Comparison of ENCODE assay signal across 7 mouse cellular contexts in genomic region chr2:170131981-170132460, GRCm38 (mm10). TPM values are rescaled to one million over a fixed set of nuclear protein-coding genes. Genes with fewer than 3 reads are reported as not detected.
A peak's percentile ranks its signal among the peaks of the same experiment; 100 is the strongest.
DNase-seq lines count a peak whose midpoint lies in the region; ATAC-seq and TF ChIP-seq lines count a peak whose summit lies in the region.

No protein-coding gene starts in this region.

- H3K4me1 ChIP-seq in embryonic fibroblast, embryonic 13.5 days (ENCODE audit: control insufficient read depth, insufficient read depth, low read length), result peaks cover 16% of the 10 kb centered on the region
- H3K4me1 ChIP-seq in limb, embryonic 12.5 days (replicated peaks), result peaks cover 36% of the 10 kb centered on the region
- H3K4me1 ChIP-seq in stomach, embryonic 15.5 days, result peaks cover 39% of the 10 kb centered on the region

- no peak for TF ChIP-seq POLR2A in embryonic fibroblast, embryonic 13.5 days (IDR thresholded peaks at IDR 0.05; ENCODE audit: low read depth, low read length)

- WGBS in limb, embryonic 12.5 days, result 2% methylated on average over 10 of the region's 10 CpGs
- WGBS in stomach, embryonic 15.5 days, result 11% methylated on average over 10 of the region's 10 CpGs

- H3K27ac ChIP-seq in embryonic fibroblast, embryonic 13.5 days (ENCODE audit: insufficient read depth, low read length), result peak overlapping the region; percentile 51
- no peak overlapping the region for H3K27ac ChIP-seq in limb, embryonic 12.5 days
- peak overlapping the region; percentile 95; the same call in 1 of the 2 replicates for H3K27ac ChIP-seq in stomach, embryonic 15.5 days

- DNase-seq in thymus, postnatal 0 days (ENCODE audit: low spot score), result peak; percentile 42
- no peak for DNase-seq in thymus, postnatal 25 days
- DNase-seq in left cerebral cortex, adult 9 months (ENCODE audit: low spot score in 2 of 2), result no peak
- no peak for DNase-seq in thymus, adult 18-20 months

- H3K9ac ChIP-seq in limb, embryonic 12.5 days (replicated peaks), result no peak overlapping the region
- no peak overlapping the region; the same call in 1 of the 2 replicates for H3K9ac ChIP-seq in stomach, embryonic 15.5 days

- H3K27me3 ChIP-seq in limb, embryonic 12.5 days, result no peaks in the 10 kb centered on the region
- no peaks in the 10 kb centered on the region for H3K27me3 ChIP-seq in stomach, embryonic 15.5 days (replicated peaks)

- H3K36me3 ChIP-seq in limb, embryonic 12.5 days, result no peaks in the 10 kb centered on the region
- H3K36me3 ChIP-seq in stomach, embryonic 15.5 days, result no peaks in the 10 kb centered on the region

- no peaks in the 10 kb centered on the region for H3K9me3 ChIP-seq in limb, embryonic 12.5 days
- H3K9me3 ChIP-seq in stomach, embryonic 15.5 days, result no peaks in the 10 kb centered on the region

- peak overlapping the region; percentile 62 for H3K4me2 ChIP-seq in limb, embryonic 12.5 days
- H3K4me2 ChIP-seq in stomach, embryonic 15.5 days, result peak overlapping the region; percentile 56

- 0 out of 2 replicates have a peak overlapping the region, but pooled peaks have one; percentile 7 for H3K4me3 ChIP-seq in embryonic fibroblast, embryonic 13.5 days (ENCODE audit: insufficient read depth, low read length)
- peak overlapping the region; percentile 96 for H3K4me3 ChIP-seq in limb, embryonic 12.5 days (replicated peaks)
- peak overlapping the region; percentile 91 for H3K4me3 ChIP-seq in stomach, embryonic 15.5 days (replicated peaks)

- TF ChIP-seq CTCF in embryonic fibroblast, embryonic 13.5 days (IDR thresholded peaks at IDR 0.05; ENCODE audit: borderline replicate concordance, insufficient read depth, low read length), result no peak

- ATAC-seq in limb, embryonic 12.5 days (ENCODE audit: insufficient number of reproducible peaks, insufficient read depth, low FRiP score, low TSS enrichment, low read depth), result no peak
- no peak for ATAC-seq in stomach, embryonic 15.5 days (ENCODE audit: insufficient read depth, low FRiP score, low read depth)

RNA-seq across cellular contexts. Expression of gene Zfp217, which starts 15.9 kb away (rescaled TPM):
- polyA plus RNA-seq in thymus, postnatal 0 days (2015; fragmentation: Nextera tagmentation; extraction: Ambion mirVana), result 5.8 and 6.9 TPM in 2 replicates
- 13.0 and 13.2 TPM in 2 replicates for polyA plus RNA-seq in embryonic fibroblast, embryonic 13.5 days (2011; ENCODE audit: insufficient read length, low read depth, missing spikeins)
- 5.0 and 5.1 TPM in 2 replicates for polyA plus RNA-seq in limb, embryonic 12.5 days (2016; fragmentation: Nextera tagmentation; extraction: Ambion mirVana)
- polyA plus RNA-seq in stomach, embryonic 15.5 days (2015; fragmentation: Nextera tagmentation; extraction: Ambion mirVana), result 3.9 and 4.0 TPM in 2 replicates

Comparison
In these comparisons a context has a peak if more than half of its experiments do, and no peak if none do; other contexts are left out.
1. H3K4me3 ChIP-seq: peak in every context shown above with its lines; median percentile 96 in limb, embryonic 12.5 days; 91 in stomach, embryonic 15.5 days; 7 in embryonic fibroblast, embryonic 13.5 days.